Mouse (Mus musculus) ES-E14 (cell line): ENCODE results near the gene B230219D22Rik.

ENCODE experiments used
- CHD2 ChIP-seq: IDR thresholded peaks from 2 replicates; pipeline ENCODE4 v1.6.1; 2014; ENCODE audit warnings: mild to moderate bottlenecking, low read depth, low read length, inconsistent platforms
- HCFC1 ChIP-seq: IDR thresholded peaks from 2 replicates; pipeline ENCODE4 v1.6.1; 2012; ENCODE audit warnings: low read length, inconsistent platforms, borderline replicate concordance; ENCODE audit not compliant: insufficient read depth
- MAFK ChIP-seq: IDR thresholded peaks from 2 replicates; pipeline ENCODE4 v1.6.1; 2014; ENCODE audit warnings: mild to moderate bottlenecking, low read depth, low read length, inconsistent platforms; ENCODE audit not compliant: insufficient read depth
- ZC3H11A ChIP-seq: IDR thresholded peaks from 2 replicates; pipeline ENCODE4 v1.6.1; 2012; ENCODE audit warnings: low read depth, mild to moderate bottlenecking, inconsistent platforms, low read length, borderline replicate concordance
- ZNF384 ChIP-seq: IDR thresholded peaks from 2 replicates; pipeline ENCODE4 v1.6.1; 2012; ENCODE audit warnings: low read depth, low read length, inconsistent platforms

GRCm38 (mm10) chr13:55737885-55738284 is 45.0 kb downstream of the B230219D22Rik start:
- TF ChIP-seq ZC3H11A (no peak), CHD2 (no peak), HCFC1 (no peak), MAFK (no peak), ZNF384 (no peak)
